Mouse (Mus musculus) right cerebral cortex, postnatal 4 days (tissue): ENCODE results near the gene Lztr1.
A peak's percentile ranks its signal among the peaks of the same experiment; 100 is the strongest.
"Not testable (repeated sequence)": the region's sequence is repeated elsewhere in the genome, so short reads cannot be mapped to it uniquely, and the experiment has no call there.

ENCODE experiments used
- DNase-seq: peaks from one replicate; pipeline ENCODE4 v3.0.0-alpha.2; 2022

Gene Lztr1

GRCm38 (mm10) chr16:17508031-17508430 lies 457 bp upstream of the Lztr1 start:
- DNase-seq, result not testable (repeated sequence)

GRCm38 (mm10) chr16:17509240-17509597 lies 731 bp downstream of the Lztr1 start:
- no peak for DNase-seq

GRCm38 (mm10) chr16:17510143-17510542 lies 1.7 kb downstream of the Lztr1 start:
- DNase-seq, result no peak

- no peak for DNase-seq
Measured at GRCm38 (mm10) chr16:17510686-17511085, 2.2 kb downstream of the Lztr1 start.

GRCm38 (mm10) chr16:17511431-17511830 lies 2.9 kb downstream of the Lztr1 start:
- no peak for DNase-seq

GRCm38 (mm10) chr16:17518910-17519309 lies 10.4 kb downstream of the Lztr1 start:
- no peak for DNase-seq

- no peak for DNase-seq
Measured at GRCm38 (mm10) chr16:17524156-17524555, 15.7 kb downstream of the Lztr1 start.

- DNase-seq, result no peak
Measured at GRCm38 (mm10) chr16:17525524-17525923, 17.0 kb downstream of the Lztr1 start.

- DNase-seq, result no peak
Measured at GRCm38 (mm10) chr16:17526223-17526622, 17.7 kb downstream of the Lztr1 start.

GRCm38 (mm10) chr16:17527606-17528005 lies 19.1 kb downstream of the Lztr1 start:
- DNase-seq, result no peak

- DNase-seq, result no peak
Measured at GRCm38 (mm10) chr16:17528276-17528675, 19.8 kb downstream of the Lztr1 start.

- no peak for DNase-seq
Measured at GRCm38 (mm10) chr16:17529981-17530586, 21.6 kb downstream of the Lztr1 start.

- DNase-seq, result peak; percentile 97
Measured at GRCm38 (mm10) chr16:17530640-17531288, 22.3 kb downstream of the Lztr1 start, which contains the start of gene Thap7. Gene Thap7 (minus strand): TSS chr16:17531136.

GRCm38 (mm10) chr16:17532271-17532670 lies 23.8 kb downstream of the Lztr1 start:
- DNase-seq, result no peak

GRCm38 (mm10) chr16:17532676-17533329 lies 24.3 kb downstream of the Lztr1 start:
- DNase-seq, result no peak

- DNase-seq, result no peak
Measured at GRCm38 (mm10) chr16:17536584-17536983, 28.1 kb downstream of the Lztr1 start.

GRCm38 (mm10) chr16:17542632-17543031 lies 34.1 kb downstream of the Lztr1 start:
- DNase-seq, result no peak

- DNase-seq, result no peak
Measured at GRCm38 (mm10) chr16:17552837-17553236, 44.3 kb downstream of the Lztr1 start.

- no peak for DNase-seq
Measured at GRCm38 (mm10) chr16:17553910-17554685, 45.6 kb downstream of the Lztr1 start.

- DNase-seq, result not testable (repeated sequence)
Measured at GRCm38 (mm10) chr16:17554702-17555101, 46.2 kb downstream of the Lztr1 start.

GRCm38 (mm10) chr16:17556180-17556579 lies 47.7 kb downstream of the Lztr1 start:
- DNase-seq, result no peak

- DNase-seq, result no peak
Measured at GRCm38 (mm10) chr16:17556907-17557306, 48.4 kb downstream of the Lztr1 start.

GRCm38 (mm10) chr16:17557947-17558480 lies 49.5 kb downstream of the Lztr1 start:
- peak; percentile 62 for DNase-seq
